Mouse (Mus musculus): ENCODE results near the gene Pnmt. TPM values are rescaled to one million over a fixed set of nuclear protein-coding genes. Genes with fewer than 3 reads are reported as not detected.
"Not testable (repeated sequence)": the region's sequence is repeated elsewhere in the genome, so short reads cannot be mapped to it uniquely, and the experiment has no call there.

The Pnmt gene
- polyA plus RNA-seq, 1 experiment from 2014 or later = 4.9 TPM

DNA sequence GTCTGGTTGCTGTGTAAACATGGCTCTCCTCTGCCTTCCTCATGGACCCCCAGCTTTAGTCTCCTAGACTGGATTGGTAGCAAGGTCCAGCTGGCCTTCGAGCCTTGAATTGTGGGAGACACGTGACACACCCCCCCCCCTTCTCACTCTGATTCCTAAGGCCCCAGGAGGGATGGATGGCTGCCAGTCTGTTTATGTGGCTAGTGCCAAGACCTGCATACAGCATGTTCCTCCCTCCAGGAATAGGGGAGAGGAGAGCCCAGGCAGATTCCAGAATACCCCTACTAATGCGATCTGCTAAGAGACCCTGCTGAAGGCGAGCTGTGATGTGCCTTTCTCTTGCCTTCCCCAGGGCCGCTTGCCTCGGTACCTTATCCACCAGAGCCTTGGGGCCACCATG is 6.1 kb upstream of the Pnmt start:
- WGBS = 66% methylated on average over 6 of the region's 6 CpGs

DNA sequence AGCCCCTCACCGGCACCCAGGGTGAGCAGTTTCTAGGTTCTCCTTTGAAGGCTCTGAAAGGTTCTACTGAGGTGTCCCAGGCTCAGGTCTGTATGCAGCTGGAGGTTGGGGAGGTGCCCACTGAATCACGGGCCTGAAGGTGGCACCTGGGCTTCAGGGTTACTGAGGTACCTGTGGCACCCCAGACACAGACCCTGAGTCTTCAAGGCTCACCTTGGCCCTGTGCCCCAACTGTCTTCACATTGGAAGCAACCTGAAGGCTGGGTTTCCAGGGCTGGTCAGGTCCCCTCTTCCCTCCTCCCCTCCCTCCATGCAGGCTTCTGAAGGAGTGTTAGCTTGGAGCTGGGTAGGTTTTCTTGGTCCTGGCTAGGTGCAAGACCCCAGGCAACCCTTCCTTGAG is 4.6 kb upstream of the Pnmt start:
- Histone ChIP-seq H3K9me3 (ENCODE audit: control insufficient read depth, low read length) (no peaks in the 10 kb centered on the region), H3K4me2 (ENCODE audit: low read length) (no peak overlapping the region), H3K4me1 (ENCODE audit: control insufficient read depth, insufficient read depth, low read depth, low read length) (no peaks in the 10 kb centered on the region), H3K27ac (ENCODE audit: low read depth, low read length) (no peak overlapping the region), H3K27me3 (replicated peaks; ENCODE audit: control insufficient read depth, insufficient read depth, low read length) (peaks cover 10% of the 10 kb centered on the region; the same call in 1 of the 2 replicates), H3K9ac (ENCODE audit: low read depth, low read length) (no peak overlapping the region), H3K4me3 (ENCODE audit: low read length) (no peak overlapping the region), H3K36me3 (ENCODE audit: control insufficient read depth, insufficient read depth, low read length) (peaks cover 24% of the 10 kb centered on the region)
- 100% methylated on average over 2 of the region's 2 CpGs for WGBS
- ATAC-seq = no peak

More for the DNA sequence above, 6.1 kb upstream of the Pnmt start:
- Histone ChIP-seq H3K4me2 (ENCODE audit: low read length) (no peak overlapping the region), H3K27ac (ENCODE audit: low read depth, low read length) (no peak overlapping the region; the same call in 1 of the 2 replicates), H3K9me3 (ENCODE audit: control insufficient read depth, low read length) (no peaks in the 10 kb centered on the region), H3K9ac (ENCODE audit: low read depth, low read length) (no peak overlapping the region), H3K36me3 (ENCODE audit: control insufficient read depth, insufficient read depth, low read length) (peaks cover 32% of the 10 kb centered on the region), H3K4me3 (ENCODE audit: low read length) (no peak overlapping the region), H3K4me1 (ENCODE audit: control insufficient read depth, insufficient read depth, low read depth, low read length) (no peaks in the 10 kb centered on the region), H3K27me3 (replicated peaks; ENCODE audit: control insufficient read depth, insufficient read depth, low read length) (no peaks in the 10 kb centered on the region)
- no peak for ATAC-seq

DNA sequence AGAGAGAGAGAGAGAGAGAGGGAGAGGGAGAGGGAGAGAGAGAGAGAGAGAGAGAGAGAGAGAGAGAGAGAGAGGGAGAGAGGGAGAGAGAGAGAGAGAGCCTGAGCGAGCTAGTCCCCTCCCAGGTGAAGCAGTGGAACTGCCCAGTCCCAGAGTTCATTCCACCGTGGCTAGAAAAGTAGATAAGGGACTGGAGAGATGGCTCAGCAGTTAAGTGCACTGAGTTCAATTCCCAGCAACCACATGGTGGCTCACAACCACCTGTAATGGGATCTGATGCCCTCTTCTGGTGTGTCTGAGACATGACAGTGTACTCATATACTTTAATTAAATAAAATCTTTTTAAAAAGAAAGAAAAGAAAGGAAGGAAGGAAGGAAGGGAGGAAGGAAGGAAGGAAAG is 3.8 kb upstream of the Pnmt start:
- WGBS = 45% methylated on average over 2 of the region's 2 CpGs
- H3K4me2 ChIP-seq (ENCODE audit: low read length); H3K9me3 ChIP-seq (ENCODE audit: control insufficient read depth, low read length); H3K27ac ChIP-seq (ENCODE audit: low read depth, low read length); H3K4me3 ChIP-seq (ENCODE audit: low read length); H3K4me1 ChIP-seq (ENCODE audit: control insufficient read depth, insufficient read depth, low read depth, low read length); ATAC-seq; H3K9ac ChIP-seq (ENCODE audit: low read depth, low read length): not testable (repeated sequence)
- peaks cover 14% of the 10 kb centered on the region; the same call in 1 of the 2 replicates for H3K27me3 ChIP-seq (replicated peaks; ENCODE audit: control insufficient read depth, insufficient read depth, low read length)
- peaks cover 16% of the 10 kb centered on the region for H3K36me3 ChIP-seq (ENCODE audit: control insufficient read depth, insufficient read depth, low read length)

DNA sequence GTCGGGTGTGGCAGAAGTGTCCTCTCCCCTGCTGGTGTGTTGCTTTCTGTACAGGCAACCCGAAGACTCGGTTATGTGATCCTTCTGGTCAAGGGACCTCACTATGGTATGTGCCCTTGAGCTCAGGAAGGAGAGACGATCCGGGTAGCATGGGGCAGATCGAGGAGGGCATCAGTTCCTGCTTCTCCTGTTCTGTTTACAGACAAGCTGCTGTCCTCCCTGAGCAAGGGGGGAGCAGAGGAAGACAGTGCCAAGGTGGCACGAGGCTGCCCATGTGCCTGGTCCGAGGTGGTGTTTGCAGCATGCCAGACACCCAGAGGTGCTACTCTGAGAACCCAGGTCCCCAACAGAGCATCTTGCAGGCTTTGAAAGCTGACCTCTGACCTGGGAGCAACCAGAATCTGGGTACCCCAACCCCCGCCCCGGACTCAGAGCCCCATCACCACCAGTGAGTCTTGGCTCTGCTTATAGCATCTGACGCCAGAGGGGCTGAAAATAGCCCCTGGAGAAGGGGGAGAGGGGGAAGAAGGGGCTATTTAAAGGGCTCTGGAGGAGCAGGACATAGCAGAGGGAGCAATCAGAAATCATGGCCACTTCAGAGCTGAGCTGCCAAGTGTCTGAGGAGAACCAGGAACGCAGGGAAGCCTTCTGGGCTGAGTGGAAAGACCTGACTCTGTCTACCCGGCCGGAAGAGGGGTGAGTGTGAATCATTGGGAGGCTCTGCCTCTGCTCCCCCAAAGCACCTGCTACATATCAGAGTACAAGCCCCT is 2.8 kb upstream of the Pnmt start, which contains the start of gene Tcap:
Gene Tcap, plus strand, starts transcription at position 551 of the 770 bp plus-strand sequence.
- Histone ChIP-seq H3K4me3 (ENCODE audit: low read length) (no peak within 1 kb of the TSS), H3K36me3 (ENCODE audit: control insufficient read depth, insufficient read depth, low read length) (peaks cover 8% of the 10 kb centered on the region; the same call in 1 of the 2 replicates), H3K27ac (ENCODE audit: low read depth, low read length) (no peak within 1 kb of the TSS), H3K27me3 (replicated peaks; ENCODE audit: control insufficient read depth, insufficient read depth, low read length) (peaks cover 15% of the 10 kb centered on the region; the same call in 1 of the 2 replicates), H3K9ac (ENCODE audit: low read depth, low read length) (no peak within 1 kb of the TSS), H3K9me3 (ENCODE audit: control insufficient read depth, low read length) (no peaks in the 10 kb centered on the region), H3K4me1 (ENCODE audit: control insufficient read depth, insufficient read depth, low read depth, low read length) (no peaks in the 10 kb centered on the region), H3K4me2 (ENCODE audit: low read length) (no peak within 1 kb of the TSS)
- no peak for ATAC-seq
- WGBS = 72% methylated on average over 14 of the region's 14 CpGs

DNA sequence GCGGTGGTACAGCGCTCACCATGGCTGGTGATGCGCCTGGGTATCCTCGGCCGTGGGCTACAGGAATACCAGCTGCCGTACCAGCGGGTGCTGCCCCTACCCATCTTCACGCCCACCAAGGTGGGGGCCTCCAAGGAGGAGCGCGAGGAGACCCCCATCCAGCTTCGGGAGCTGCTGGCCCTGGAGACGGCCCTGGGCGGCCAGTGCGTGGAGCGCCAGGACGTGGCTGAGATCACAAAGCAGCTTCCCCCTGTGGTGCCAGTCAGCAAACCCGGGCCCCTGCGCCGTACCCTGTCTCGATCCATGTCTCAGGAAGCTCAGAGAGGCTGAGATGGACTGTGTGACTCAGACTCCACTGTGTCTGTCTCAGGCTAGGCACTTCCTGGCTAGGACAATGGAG is 2.0 kb upstream of the Pnmt start:
- Histone ChIP-seq H3K4me1 (ENCODE audit: control insufficient read depth, insufficient read depth, low read depth, low read length) (no peaks in the 10 kb centered on the region), H3K36me3 (ENCODE audit: control insufficient read depth, insufficient read depth, low read length) (peaks cover 8% of the 10 kb centered on the region; the same call in 1 of the 2 replicates), H3K9me3 (ENCODE audit: control insufficient read depth, low read length) (no peaks in the 10 kb centered on the region), H3K4me2 (ENCODE audit: low read length) (no peak overlapping the region), H3K9ac (ENCODE audit: low read depth, low read length) (no peak overlapping the region), H3K27ac (ENCODE audit: low read depth, low read length) (no peak overlapping the region), H3K4me3 (ENCODE audit: low read length) (no peak overlapping the region), H3K27me3 (replicated peaks; ENCODE audit: control insufficient read depth, insufficient read depth, low read length) (peaks cover 15% of the 10 kb centered on the region; the same call in 1 of the 2 replicates)
- WGBS = 72% methylated on average over 18 of the region's 20 CpGs
- no peak for ATAC-seq

DNA sequence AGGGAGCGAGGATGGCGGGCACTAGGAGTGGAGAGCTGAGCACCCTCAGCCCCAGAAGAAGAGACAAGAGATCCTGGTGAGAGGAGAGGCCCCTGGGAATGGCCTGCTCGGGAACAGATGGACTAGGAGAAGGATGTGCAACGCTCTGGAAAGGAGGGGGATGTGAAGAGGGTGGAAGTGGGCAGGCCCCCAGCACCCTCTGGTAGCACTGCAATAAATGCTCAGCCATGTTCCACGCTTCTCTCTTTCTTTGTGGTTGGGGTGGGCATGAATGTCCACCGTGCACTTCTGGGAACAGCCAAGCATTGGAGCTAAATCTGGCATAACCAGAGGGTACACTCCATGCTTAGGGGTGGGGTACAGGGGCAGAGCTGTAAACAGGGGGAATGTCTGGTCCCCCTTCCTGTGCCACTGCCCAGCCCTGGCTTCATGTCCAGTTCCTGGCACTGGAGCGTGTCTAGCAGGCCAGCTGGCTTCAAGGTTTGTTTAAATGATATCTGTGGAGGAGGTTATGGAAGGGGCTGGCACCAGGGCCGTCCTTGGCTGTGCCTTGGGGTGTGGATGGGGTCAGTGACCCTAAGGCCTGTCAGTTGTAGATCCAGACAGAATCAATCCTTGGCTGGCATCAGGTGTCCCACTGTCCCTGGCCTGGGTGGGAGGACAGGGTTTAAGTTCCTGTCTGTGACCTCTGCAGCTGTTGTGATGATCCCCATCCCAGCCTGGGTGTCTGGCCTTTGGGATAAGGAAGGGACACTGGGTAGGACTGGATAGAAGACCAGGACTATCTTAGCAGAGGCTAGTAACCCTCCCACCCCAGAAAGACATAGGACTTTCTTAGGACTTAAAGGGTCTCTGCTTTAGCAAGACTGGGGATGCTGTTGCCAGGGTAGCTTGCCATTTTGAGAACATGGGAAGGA is 1.3 kb upstream of the Pnmt start:
- 60% methylated on average over 8 of the region's 8 CpGs for WGBS
- Histone ChIP-seq H3K27ac (ENCODE audit: low read depth, low read length) (no peak overlapping the region), H3K4me2 (ENCODE audit: low read length) (no peak overlapping the region), H3K9ac (ENCODE audit: low read depth, low read length) (no peak overlapping the region), H3K4me3 (ENCODE audit: low read length) (no peak overlapping the region), H3K36me3 (ENCODE audit: control insufficient read depth, insufficient read depth, low read length) (peaks cover 4% of the 10 kb centered on the region; the same call in 1 of the 2 replicates), H3K4me1 (ENCODE audit: control insufficient read depth, insufficient read depth, low read depth, low read length) (no peaks in the 10 kb centered on the region), H3K27me3 (replicated peaks; ENCODE audit: control insufficient read depth, insufficient read depth, low read length) (peaks cover 15% of the 10 kb centered on the region), H3K9me3 (ENCODE audit: control insufficient read depth, low read length) (no peaks in the 10 kb centered on the region)
- no peak for ATAC-seq

DNA sequence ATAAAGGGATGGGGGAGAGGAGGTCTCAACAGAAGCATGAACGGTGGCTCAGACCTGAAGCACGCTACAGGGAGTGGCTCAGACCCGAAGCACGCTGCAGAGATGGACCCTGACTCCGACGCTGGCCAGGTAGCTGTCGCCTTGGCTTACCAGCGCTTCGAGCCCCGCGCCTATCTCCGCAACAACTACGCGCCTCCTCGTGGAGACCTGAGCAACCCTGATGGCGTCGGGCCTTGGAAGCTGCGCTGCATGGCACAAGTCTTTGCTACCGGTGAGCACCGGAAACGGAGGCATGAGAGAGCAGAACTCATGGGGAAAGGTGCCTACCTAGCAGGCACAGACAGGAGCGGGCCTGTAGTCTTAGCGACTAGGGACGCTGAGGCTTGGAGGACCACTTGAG is 346 bp downstream of the Pnmt start:
- Histone ChIP-seq H3K4me3 (ENCODE audit: low read length) (no peak overlapping the region), H3K36me3 (ENCODE audit: control insufficient read depth, insufficient read depth, low read length) (no peaks in the 10 kb centered on the region), H3K27me3 (replicated peaks; ENCODE audit: control insufficient read depth, insufficient read depth, low read length) (peaks cover 17% of the 10 kb centered on the region), H3K9me3 (ENCODE audit: control insufficient read depth, low read length) (no peaks in the 10 kb centered on the region), H3K4me1 (ENCODE audit: control insufficient read depth, insufficient read depth, low read depth, low read length) (no peaks in the 10 kb centered on the region), H3K9ac (ENCODE audit: low read depth, low read length) (peak overlapping the region; percentile 32; the same call in 1 of the 2 replicates), H3K27ac (ENCODE audit: low read depth, low read length) (no peak overlapping the region), H3K4me2 (ENCODE audit: low read length) (peak overlapping the region; percentile 16)
- WGBS = 19% methylated on average over 24 of the region's 24 CpGs
- no peak for ATAC-seq

DNA sequence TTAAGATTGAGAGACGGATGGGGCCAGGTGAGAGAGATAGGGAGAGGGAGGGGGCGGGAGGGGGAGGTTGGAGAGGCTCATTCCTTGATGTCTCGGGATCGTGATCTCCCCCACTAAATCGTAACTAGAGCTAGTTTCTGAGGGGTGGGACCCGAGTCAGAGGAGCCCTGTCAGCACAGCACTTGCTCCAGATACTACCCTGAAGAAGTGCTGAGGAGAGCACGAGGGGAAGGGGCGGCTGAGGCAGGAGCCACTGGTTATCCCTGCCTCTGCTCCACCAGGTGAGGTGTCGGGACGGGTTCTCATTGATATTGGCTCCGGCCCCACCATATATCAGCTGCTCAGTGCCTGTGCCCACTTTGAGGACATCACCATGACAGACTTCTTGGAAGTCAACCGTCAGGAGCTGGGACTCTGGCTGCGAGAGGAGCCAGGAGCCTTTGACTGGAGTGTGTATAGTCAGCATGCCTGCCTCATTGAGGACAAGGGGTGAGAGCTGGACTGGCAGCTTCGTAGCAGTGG is 867 bp downstream of the Pnmt start:
- WGBS = 64% methylated on average over 14 of the region's 14 CpGs
- H3K27me3 ChIP-seq (replicated peaks; ENCODE audit: control insufficient read depth, insufficient read depth, low read length) = peaks cover 17% of the 10 kb centered on the region
- H3K4me1 ChIP-seq (ENCODE audit: control insufficient read depth, insufficient read depth, low read depth, low read length) = no peaks in the 10 kb centered on the region
- H3K27ac ChIP-seq (ENCODE audit: low read depth, low read length) = no peak overlapping the region
- H3K4me2 ChIP-seq (ENCODE audit: low read length) = no peak overlapping the region
- no peak overlapping the region for H3K4me3 ChIP-seq (ENCODE audit: low read length)
- no peak for ATAC-seq
- H3K9me3 ChIP-seq (ENCODE audit: control insufficient read depth, low read length) = no peaks in the 10 kb centered on the region
- H3K36me3 ChIP-seq (ENCODE audit: control insufficient read depth, insufficient read depth, low read length) = no peaks in the 10 kb centered on the region
- H3K9ac ChIP-seq (ENCODE audit: low read depth, low read length) = no peak overlapping the region

DNA sequence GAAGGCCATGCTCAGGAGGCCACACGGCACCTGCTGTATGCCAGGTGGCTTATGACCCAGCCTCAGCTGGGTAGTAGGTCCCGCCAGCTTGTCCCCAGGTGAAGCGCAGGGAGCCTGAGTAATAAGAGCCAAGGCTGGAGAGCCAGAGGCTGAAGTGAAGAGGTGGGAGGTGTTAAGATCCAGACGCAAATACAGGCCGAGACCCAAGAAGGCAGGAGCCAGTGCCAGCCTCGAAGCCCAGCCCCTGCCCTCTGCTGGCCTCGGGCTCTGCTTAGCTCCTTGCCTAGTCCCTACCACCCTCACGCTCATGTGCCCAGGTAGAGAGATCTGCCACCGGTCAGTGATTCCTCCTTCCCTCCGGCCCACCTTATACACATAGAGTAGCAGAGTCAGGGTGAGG is 2.0 kb downstream of the Pnmt start:
- no peak overlapping the region for H3K4me3 ChIP-seq (ENCODE audit: low read length)
- no peak for ATAC-seq
- no peak overlapping the region for H3K9ac ChIP-seq (ENCODE audit: low read depth, low read length)
- no peaks in the 10 kb centered on the region for H3K9me3 ChIP-seq (ENCODE audit: control insufficient read depth, low read length)
- 73% methylated on average over 10 of the region's 10 CpGs for WGBS
- H3K4me1 ChIP-seq (ENCODE audit: control insufficient read depth, insufficient read depth, low read depth, low read length) = no peaks in the 10 kb centered on the region
- H3K4me2 ChIP-seq (ENCODE audit: low read length) = no peak overlapping the region
- H3K27me3 ChIP-seq (replicated peaks; ENCODE audit: control insufficient read depth, insufficient read depth, low read length) = peaks cover 17% of the 10 kb centered on the region
- H3K36me3 ChIP-seq (ENCODE audit: control insufficient read depth, insufficient read depth, low read length) = no peaks in the 10 kb centered on the region
- no peak overlapping the region for H3K27ac ChIP-seq (ENCODE audit: low read depth, low read length)

Measured in hindbrain, embryonic 16.5 days (tissue).